Mouse (Mus musculus) limb, embryonic 14.5 days (tissue): ENCODE measurements around the gene B4galnt2. TPM values are rescaled to one million over a fixed set of nuclear protein-coding genes. Genes with fewer than 3 reads are reported as not detected.
"Not testable (repeated sequence)": the region's sequence is repeated elsewhere in the genome, so short reads cannot be mapped to it uniquely, and the experiment has no call there.

ENCODE experiments used
- ATAC-seq: fragments of 200-750 bp; cut with Nextera tagmentation; 2 replicates; pipeline ENCODE4 v1.8.0; 2017; ENCODE audit warnings: low read depth, moderate number of reproducible peaks, moderate TSS enrichment; ENCODE audit not compliant: low FRiP score
- DNase-seq: peaks from one replicate; pipeline ENCODE4 v3.0.0-alpha.2; 2015; ENCODE audit warnings: low spot score
- H3K27ac ChIP-seq: fragments of 300-500 bp; sonication (generic); replicated peaks from 2 replicates; pipeline ENCODE4 v1.5.1; 2014; ENCODE audit warnings: low read depth, mild to moderate bottlenecking, low read length, moderate library complexity, mixed read lengths
- H3K27me3 ChIP-seq: fragments of 300-500 bp; sonication (generic); 2 replicates; pipeline ENCODE4 v1.6.1; 2014; ENCODE audit warnings: low read length, mixed read lengths; ENCODE audit not compliant: control insufficient read depth, insufficient read depth
- H3K36me3 ChIP-seq: fragments of 300-500 bp; sonication (generic); 2 replicates; pipeline ENCODE4 v1.6.1; 2014; ENCODE audit warnings: mild to moderate bottlenecking, low read length, moderate library complexity, mixed read lengths; ENCODE audit not compliant: control insufficient read depth, insufficient read depth
- H3K4me1 ChIP-seq: fragments of 300-500 bp; sonication (generic); 2 replicates; pipeline ENCODE4 v1.6.1; 2014; ENCODE audit warnings: antibody characterized with exemption, low read length, mixed read lengths; ENCODE audit not compliant: control insufficient read depth, insufficient read depth
- H3K4me2 ChIP-seq: fragments of 300-500 bp; sonication (generic); replicated peaks from 2 replicates; pipeline ENCODE4 v1.6.1; 2014; ENCODE audit warnings: low read depth, mild to moderate bottlenecking, low read length, moderate library complexity; ENCODE audit not compliant: severe bottlenecking
- H3K4me3 ChIP-seq: fragments of 300-500 bp; sonication (generic); replicated peaks from 2 replicates; pipeline ENCODE4 v1.5.1; 2014; ENCODE audit warnings: low read length
- H3K9ac ChIP-seq: fragments of 300-500 bp; sonication (generic); 2 replicates; pipeline ENCODE4 v1.6.1; 2014; ENCODE audit warnings: mild to moderate bottlenecking, low read depth, low read length, moderate library complexity; ENCODE audit not compliant: severe bottlenecking
- H3K9me3 ChIP-seq: fragments of 300-500 bp; sonication (generic); 2 replicates; pipeline ENCODE4 v1.6.1; 2016; ENCODE audit warnings: low read length; ENCODE audit not compliant: control insufficient read depth
- POLR2A ChIP-seq: fragments of 200-500 bp; IDR thresholded peaks from 2 replicates; pipeline ENCODE4 v1.8.0; 2012; ENCODE audit warnings: inconsistent platforms, mild to moderate bottlenecking, moderate library complexity, borderline replicate concordance; ENCODE audit not compliant: insufficient read depth, insufficient read length; ENCODE audit errors: extremely low read depth
- WGBS: fragments of 180-500 bp; shearing (Covaris S2); extraction: QIAGEN DNeasy Blood & Tissue Kit; methylation state at CpG from one replicate; pipeline ENCODE4 v1.1.7; 2014; 5-methylcytosine and 5-hydroxymethylcytosine counted together
- polyA plus RNA-seq, 2 experiments: library from polyadenylated mRNA; depleted of rRNA in 1 of 2; stranded (reverse) in 1 of 2; unstranded in 1 of 2; fragments of >200 nt; fragmentation: Nextera tagmentation in 1 of 2; extraction: Ambion mirVana in 1 of 2; gene quantifications; 2 replicates each; pipeline versions ENCODE4 v1.2.1 to v1.2.3; 2012 to 2014

The B4galnt2 gene
- polyA plus RNA-seq, 2 experiments: not detected

DNA sequence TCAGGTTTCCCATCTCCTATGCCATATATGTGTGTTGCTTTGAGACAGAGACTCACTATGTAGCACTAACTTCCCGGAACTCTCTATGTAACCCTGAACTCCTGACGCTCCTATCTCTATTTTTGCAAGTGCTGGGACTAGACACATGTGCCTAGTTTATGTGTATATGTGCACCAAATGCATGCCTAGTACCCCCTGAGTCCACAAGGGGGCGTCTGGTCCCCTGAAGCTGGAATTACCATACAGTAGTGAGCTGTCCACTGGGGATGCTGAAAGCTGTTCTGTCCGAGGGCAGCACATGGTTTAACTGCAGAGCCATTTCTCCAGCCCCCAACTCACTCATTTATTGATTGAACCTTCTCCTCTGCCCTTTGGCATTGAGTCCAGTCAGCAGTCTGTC is 11.7 kb upstream of the B4galnt2 start:
- Histone ChIP-seq H3K4me2 (no peak overlapping the region), H3K36me3 (no peaks in the 10 kb centered on the region), H3K4me3 (no peak overlapping the region), H3K27ac (no peak overlapping the region), H3K9ac (no peak overlapping the region), H3K9me3 (0 out of 2 replicates have a peak, but pooled peaks cover 5% of the 10 kb centered on the region), H3K27me3 (peaks cover 7% of the 10 kb centered on the region; the same call in 1 of the 2 replicates), H3K4me1 (no peaks in the 10 kb centered on the region)
- DNase-seq (no peak), ATAC-seq (no peak)
- WGBS: 70% methylated on average over 4 of the region's 4 CpGs
- no peak for TF ChIP-seq POLR2A

- Histone ChIP-seq H3K4me3 (no peak overlapping the region), H3K4me1 (no peaks in the 10 kb centered on the region), H3K9ac (no peak overlapping the region), H3K9me3 (0 out of 2 replicates have a peak, but pooled peaks cover 5% of the 10 kb centered on the region), H3K27me3 (peaks cover 7% of the 10 kb centered on the region; the same call in 1 of the 2 replicates), H3K36me3 (no peaks in the 10 kb centered on the region), H3K4me2 (no peak overlapping the region), H3K27ac (no peak overlapping the region)
- no peak for TF ChIP-seq POLR2A
- DNase-seq: no peak
- ATAC-seq: no peak
- 52% methylated on average over 5 of the region's 5 CpGs for WGBS
Measured at GRCm38 (mm10) chr11:95925976-95926375, 11.3 kb upstream of the B4galnt2 start.

DNA sequence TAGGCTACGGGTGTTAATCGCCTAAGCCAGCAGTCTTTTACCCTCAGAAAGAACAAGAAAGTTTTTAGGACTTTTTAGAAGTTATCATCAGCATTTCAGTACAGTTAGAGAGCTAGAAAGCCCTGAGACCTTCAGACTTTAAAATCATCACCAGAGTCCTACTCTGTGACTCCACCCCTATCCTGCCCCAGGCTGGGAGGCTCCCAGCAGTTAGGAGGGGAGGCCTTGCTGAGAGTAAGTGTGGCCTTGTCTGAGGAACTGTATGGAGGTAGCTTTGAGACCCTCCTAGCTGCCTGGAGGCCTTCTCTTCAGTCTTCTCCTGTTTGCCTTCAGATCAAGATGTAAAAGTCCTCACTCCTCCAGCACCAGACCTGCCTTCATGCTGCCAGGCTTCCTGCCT is 9.5 kb upstream of the B4galnt2 start:
- H3K4me3 ChIP-seq: no peak overlapping the region
- H3K4me1 ChIP-seq: no peaks in the 10 kb centered on the region
- no peak overlapping the region for H3K9ac ChIP-seq
- no peak for DNase-seq
- ATAC-seq: no peak
- H3K27me3 ChIP-seq: peaks cover 7% of the 10 kb centered on the region; the same call in 1 of the 2 replicates
- no peaks in the 10 kb centered on the region for H3K36me3 ChIP-seq
- 0 out of 2 replicates have a peak, but pooled peaks cover 5% of the 10 kb centered on the region for H3K9me3 ChIP-seq
- TF ChIP-seq POLR2A: no peak
- WGBS: 17% methylated on average over 2 of the region's 2 CpGs
- no peak overlapping the region for H3K4me2 ChIP-seq
- no peak overlapping the region for H3K27ac ChIP-seq

GRCm38 (mm10) chr11:95923477-95923876 is 8.8 kb upstream of the B4galnt2 start:
- ATAC-seq, H3K27ac ChIP-seq, H3K36me3 ChIP-seq, DNase-seq, H3K4me2 ChIP-seq, H3K4me1 ChIP-seq, H3K9me3 ChIP-seq, H3K9ac ChIP-seq, H3K4me3 ChIP-seq: not testable (repeated sequence)
- H3K27me3 ChIP-seq: peaks cover 11% of the 10 kb centered on the region
- WGBS: under 1% methylated on average over 4 of the region's 6 CpGs

DNA sequence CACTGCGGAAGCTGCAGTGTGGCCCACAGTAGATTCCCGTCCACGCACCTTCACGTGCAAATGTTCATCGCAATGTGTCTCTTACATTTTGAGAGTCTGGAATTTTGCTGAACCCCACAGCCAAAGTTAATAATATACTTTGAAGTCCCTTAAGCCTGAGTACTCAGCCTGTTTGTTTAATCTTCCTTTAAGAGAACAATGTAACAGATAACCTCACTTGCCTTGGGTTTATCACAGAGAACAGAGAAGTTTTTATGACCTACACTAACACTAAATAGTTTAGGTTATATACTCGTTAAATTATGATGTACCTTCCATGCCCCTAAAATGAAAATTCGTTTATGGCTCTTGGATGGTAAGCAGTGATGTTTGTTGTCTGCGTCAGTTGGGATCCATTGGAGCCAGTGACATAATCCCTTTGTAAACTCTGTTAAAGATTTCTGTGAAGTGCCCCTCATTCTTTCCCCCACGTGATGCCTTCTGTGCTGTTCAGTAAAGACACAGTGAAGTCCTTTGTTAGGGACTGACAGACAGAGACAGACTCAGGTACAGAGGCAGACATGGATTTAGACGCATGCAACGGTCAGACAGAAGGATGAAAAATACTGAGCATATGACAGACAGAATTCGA is 7.4 kb upstream of the B4galnt2 start:
- Histone ChIP-seq H3K27me3 (peaks cover 19% of the 10 kb centered on the region), H3K27ac (no peak overlapping the region), H3K36me3 (no peaks in the 10 kb centered on the region), H3K4me3 (no peak overlapping the region), H3K9me3 (no peaks in the 10 kb centered on the region), H3K4me1 (no peaks in the 10 kb centered on the region), H3K9ac (no peak overlapping the region), H3K4me2 (no peak overlapping the region)
- no peak for ATAC-seq
- TF ChIP-seq POLR2A: no peak
- WGBS: 60% methylated on average over 12 of the region's 12 CpGs
- DNase-seq: no peak

DNA sequence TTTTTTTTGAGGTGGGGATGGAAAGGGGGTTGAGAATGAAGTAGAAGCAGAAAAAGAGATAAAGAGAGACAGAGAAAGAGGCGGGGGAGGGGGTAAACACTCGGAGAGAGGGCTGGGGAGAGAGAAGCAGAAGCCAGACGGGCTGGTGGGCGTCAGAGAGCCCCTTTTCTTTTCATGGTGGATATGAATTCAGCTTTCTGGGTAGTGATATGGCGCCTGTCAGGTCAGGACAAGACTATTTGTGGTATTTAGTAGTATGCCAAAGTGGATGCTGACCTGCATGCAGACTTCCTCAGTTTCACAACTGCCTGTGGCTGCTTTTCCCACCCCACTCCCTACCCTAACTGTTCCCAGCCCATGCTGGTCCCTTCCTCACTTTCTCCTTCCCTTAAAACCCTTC is 1.7 kb upstream of the B4galnt2 start:
- Histone ChIP-seq H3K4me3 (no peak overlapping the region), H3K9me3 (no peaks in the 10 kb centered on the region), H3K4me2 (no peak overlapping the region), H3K27ac (no peak overlapping the region), H3K27me3 (peaks cover 63% of the 10 kb centered on the region), H3K4me1 (peaks cover 6% of the 10 kb centered on the region; the same call in 1 of the 2 replicates), H3K36me3 (no peaks in the 10 kb centered on the region), H3K9ac (no peak overlapping the region)
- no peak for TF ChIP-seq POLR2A
- no peak for ATAC-seq
- 0% methylated on average over 5 of the region's 5 CpGs for WGBS
- no peak for DNase-seq
